Mouse (Mus musculus) intestine, embryonic 16.5 days (tissue): ENCODE data around the gene Fam129b. TPM values are rescaled to one million over a fixed set of nuclear protein-coding genes. Genes with fewer than 3 reads are reported as not detected.

Source experiments
- ATAC-seq: fragments of 200-750 bp; cut with Nextera tagmentation; 2 replicates; pipeline ENCODE4 v1.8.0; 2017; ENCODE audit warnings: moderate TSS enrichment, moderate library complexity
- H3K27ac ChIP-seq: fragments of 300-500 bp; sonication (generic); 2 replicates; pipeline ENCODE4 v1.5.1; 2014; ENCODE audit warnings: mild to moderate bottlenecking, low read length
- H3K27me3 ChIP-seq: fragments of 300-500 bp; sonication (generic); replicated peaks from 2 replicates; pipeline ENCODE4 v1.6.1; 2014; ENCODE audit warnings: low read length, control low read depth, mixed read lengths; ENCODE audit not compliant: control insufficient read depth, insufficient read depth
- H3K36me3 ChIP-seq: fragments of 300-500 bp; sonication (generic); 2 replicates; pipeline ENCODE4 v1.6.1; 2014; ENCODE audit warnings: low read length, control low read depth; ENCODE audit not compliant: control insufficient read depth, insufficient read depth
- H3K4me1 ChIP-seq: fragments of 300-500 bp; sonication (generic); 2 replicates; pipeline ENCODE4 v1.6.1; 2014; ENCODE audit warnings: low read length, control low read depth, mixed read lengths; ENCODE audit not compliant: control insufficient read depth, insufficient read depth
- H3K4me2 ChIP-seq: fragments of 300-500 bp; sonication (generic); 2 replicates; pipeline ENCODE4 v1.6.1; 2014; ENCODE audit warnings: low read depth, low read length, control low read depth
- H3K4me3 ChIP-seq: fragments of 300-500 bp; sonication (generic); 2 replicates; pipeline ENCODE4 v1.5.1; 2014; ENCODE audit warnings: mild to moderate bottlenecking, low read length
- H3K9ac ChIP-seq: fragments of 300-500 bp; sonication (generic); 2 replicates; pipeline ENCODE4 v1.6.1; 2014; ENCODE audit warnings: low read depth, low read length
- H3K9me3 ChIP-seq: fragments of 300-500 bp; sonication (generic); 2 replicates; pipeline ENCODE4 v1.6.1; 2016; ENCODE audit warnings: low read length, control low read depth; ENCODE audit not compliant: control insufficient read depth
- WGBS: fragments of 180-500 bp; shearing (Covaris S2); extraction: QIAGEN DNeasy Blood & Tissue Kit; methylation state at CpG from one replicate; pipeline ENCODE4 v1.1.7; 2014; 5-methylcytosine and 5-hydroxymethylcytosine counted together
- polyA plus RNA-seq: library from polyadenylated mRNA; unstranded; fragments of >200 nt; fragmentation: Nextera tagmentation; extraction: Ambion mirVana; gene quantifications from 2 replicates; pipeline ENCODE4 v1.2.1, GENCODE M21; 2015

Fam129b gene
- polyA plus RNA-seq, 1 experiment from 2014 or later: 35.4 TPM

- no peak overlapping the region for H3K27ac ChIP-seq
- ATAC-seq: no peak
- H3K4me1 ChIP-seq: peaks cover 27% of the 10 kb centered on the region
- no peak overlapping the region for H3K4me3 ChIP-seq
- H3K4me2 ChIP-seq: peak overlapping the region; percentile 82; the same call in 1 of the 2 replicates
- WGBS: 83% methylated on average over 9 of the region's 9 CpGs
- H3K36me3 ChIP-seq: peaks cover 17% of the 10 kb centered on the region
- peak overlapping the region; percentile 83 for H3K9ac ChIP-seq
- H3K9me3 ChIP-seq: no peaks in the 10 kb centered on the region
- no peaks in the 10 kb centered on the region for H3K27me3 ChIP-seq
These were observed 92.2 kb downstream of the Fam129b start for GRCm38 (mm10) chr2:32968024-32968614.

DNA sequence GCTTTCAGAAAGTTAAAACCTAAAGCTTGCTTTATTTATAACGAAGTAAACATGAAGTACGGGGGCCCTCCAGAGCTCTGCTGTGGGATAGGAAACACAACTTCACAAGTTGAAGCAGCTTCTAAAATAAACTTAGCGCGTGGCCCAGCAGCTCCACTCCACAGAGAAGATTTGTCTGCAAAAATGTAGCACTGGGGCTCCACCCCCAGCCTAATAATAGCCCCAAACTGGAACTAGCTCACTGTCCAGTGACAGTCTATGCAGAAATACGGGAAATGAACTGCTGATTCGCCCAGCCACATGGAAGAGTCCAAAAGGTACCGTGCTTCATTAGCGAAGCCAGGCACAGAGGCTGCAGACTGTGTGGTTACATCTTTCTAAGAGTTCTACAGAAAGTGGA lies 93.4 kb downstream of the Fam129b start:
- peaks cover 16% of the 10 kb centered on the region for H3K4me1 ChIP-seq
- H3K27ac ChIP-seq: no peak overlapping the region
- no peaks in the 10 kb centered on the region for H3K9me3 ChIP-seq
- no peak for ATAC-seq
- no peak overlapping the region for H3K4me3 ChIP-seq
- no peak overlapping the region for H3K4me2 ChIP-seq
- 80% methylated on average over 8 of the region's 8 CpGs for WGBS
- H3K9ac ChIP-seq: peak overlapping the region; percentile 8; the same call in 1 of the 2 replicates
- no peaks in the 10 kb centered on the region for H3K27me3 ChIP-seq
- peaks cover 11% of the 10 kb centered on the region for H3K36me3 ChIP-seq

DNA sequence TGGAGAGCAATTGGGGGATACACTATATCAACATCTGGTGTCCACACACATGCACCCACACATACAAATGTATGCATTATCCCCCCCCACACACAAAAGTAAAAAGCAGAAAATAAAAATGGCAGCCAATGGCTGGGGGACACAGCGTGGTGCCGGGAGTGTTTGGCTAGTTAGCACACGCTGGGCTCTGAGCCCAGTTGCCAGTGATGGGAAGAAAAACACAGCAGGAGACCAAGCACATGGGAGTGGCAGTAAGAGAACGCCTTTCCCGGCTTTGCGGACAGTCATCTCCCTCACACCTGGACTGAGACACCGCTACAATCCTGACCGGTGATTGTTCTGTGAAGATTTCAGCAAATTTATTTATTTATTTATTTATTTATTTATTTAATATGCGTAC lies 95.3 kb downstream of the Fam129b start:
- Histone ChIP-seq H3K27ac (no peak overlapping the region), H3K9me3 (no peaks in the 10 kb centered on the region), H3K4me3 (no peak overlapping the region), H3K4me1 (peaks cover 6% of the 10 kb centered on the region), H3K9ac (no peak overlapping the region), H3K27me3 (no peaks in the 10 kb centered on the region), H3K4me2 (no peak overlapping the region), H3K36me3 (peaks cover 8% of the 10 kb centered on the region; the same call in 1 of the 2 replicates)
- ATAC-seq: no peak
- WGBS: 58% methylated on average over 9 of the region's 9 CpGs

DNA sequence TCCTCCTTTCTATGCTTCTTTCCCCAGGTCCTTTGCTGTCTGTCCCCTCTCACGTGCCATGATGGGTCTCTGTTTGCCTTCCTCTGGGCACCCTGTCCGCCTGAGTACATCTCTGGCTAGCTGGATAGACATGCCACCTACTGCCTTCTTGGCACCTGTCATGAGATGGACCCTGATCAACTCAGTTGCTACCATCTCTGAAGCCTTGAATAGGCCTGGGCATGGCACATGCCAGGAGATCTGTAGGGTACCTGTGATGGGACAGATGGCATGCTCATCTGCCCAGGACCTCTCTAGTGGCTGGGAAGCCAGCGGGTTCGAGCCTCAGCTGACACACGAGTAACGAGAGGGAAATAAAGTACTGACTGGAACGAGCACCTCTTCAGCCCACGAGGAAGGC lies 98.3 kb downstream of the Fam129b start:
- Histone ChIP-seq H3K4me1 (no peaks in the 10 kb centered on the region), H3K36me3 (peaks cover 8% of the 10 kb centered on the region; the same call in 1 of the 2 replicates), H3K4me2 (no peak overlapping the region), H3K9me3 (no peaks in the 10 kb centered on the region), H3K9ac (no peak overlapping the region), H3K4me3 (no peak overlapping the region), H3K27me3 (no peaks in the 10 kb centered on the region), H3K27ac (no peak overlapping the region)
- WGBS: 87% methylated on average over 8 of the region's 8 CpGs
- no peak for ATAC-seq

Other genes with a start within 250 kb of the Fam129b start
- gene Eng, start 229.5 kb upstream of the Fam129b start, polyA plus RNA-seq: 66.8 and 70.3 TPM in 2 replicates
- gene Fpgs, start 172.0 kb upstream of the Fam129b start, polyA plus RNA-seq: 29.8 and 32.0 TPM in 2 replicates
- gene Cdk9, start 163.0 kb upstream of the Fam129b start, polyA plus RNA-seq: 83.4 and 86.0 TPM in 2 replicates
- 26.1 and 26.5 TPM in 2 replicates for gene Sh2d3c, start 155.1 kb upstream of the Fam129b start, polyA plus RNA-seq
- 0.26 TPM in 1 of 2 replicates, not detected in the other for gene 6330409D20Rik, start 135.1 kb upstream of the Fam129b start, polyA plus RNA-seq
- 73.1 and 74.0 TPM in 2 replicates for gene Tor2a, start 118.9 kb upstream of the Fam129b start, polyA plus RNA-seq
- 0.32 and 0.34 TPM in 2 replicates for gene Ttc16, start 100.5 kb upstream of the Fam129b start, polyA plus RNA-seq
- gene Ptrh1, start 100.3 kb upstream of the Fam129b start, polyA plus RNA-seq: 5.4 and 6.3 TPM in 2 replicates
- gene Cfap157, start 91.7 kb upstream of the Fam129b start, polyA plus RNA-seq: 0.58 and 1.2 TPM in 2 replicates
- 18.1 TPM in 2 replicates for gene Stxbp1, start 28.9 kb upstream of the Fam129b start, polyA plus RNA-seq
- gene Rpl12, start 85.4 kb downstream of the Fam129b start, polyA plus RNA-seq: 141 and 162 TPM in 2 replicates
- 6.8 and 7.8 TPM in 2 replicates for gene Lrsam1, start 85.5 kb downstream of the Fam129b start, polyA plus RNA-seq
- 21.5 and 26.6 TPM in 2 replicates for gene Slc2a8, start 106.0 kb downstream of the Fam129b start, polyA plus RNA-seq